Mouse (Mus musculus): ENCODE results near the gene Haus3. TPM values are rescaled to one million over a fixed set of nuclear protein-coding genes. Genes with fewer than 3 reads are reported as not detected.

Gene Haus3
- polyA plus RNA-seq (2014; fragmentation: Nextera tagmentation; extraction: Ambion mirVana) = 29.8 and 33.1 TPM in 2 replicates

DNA sequence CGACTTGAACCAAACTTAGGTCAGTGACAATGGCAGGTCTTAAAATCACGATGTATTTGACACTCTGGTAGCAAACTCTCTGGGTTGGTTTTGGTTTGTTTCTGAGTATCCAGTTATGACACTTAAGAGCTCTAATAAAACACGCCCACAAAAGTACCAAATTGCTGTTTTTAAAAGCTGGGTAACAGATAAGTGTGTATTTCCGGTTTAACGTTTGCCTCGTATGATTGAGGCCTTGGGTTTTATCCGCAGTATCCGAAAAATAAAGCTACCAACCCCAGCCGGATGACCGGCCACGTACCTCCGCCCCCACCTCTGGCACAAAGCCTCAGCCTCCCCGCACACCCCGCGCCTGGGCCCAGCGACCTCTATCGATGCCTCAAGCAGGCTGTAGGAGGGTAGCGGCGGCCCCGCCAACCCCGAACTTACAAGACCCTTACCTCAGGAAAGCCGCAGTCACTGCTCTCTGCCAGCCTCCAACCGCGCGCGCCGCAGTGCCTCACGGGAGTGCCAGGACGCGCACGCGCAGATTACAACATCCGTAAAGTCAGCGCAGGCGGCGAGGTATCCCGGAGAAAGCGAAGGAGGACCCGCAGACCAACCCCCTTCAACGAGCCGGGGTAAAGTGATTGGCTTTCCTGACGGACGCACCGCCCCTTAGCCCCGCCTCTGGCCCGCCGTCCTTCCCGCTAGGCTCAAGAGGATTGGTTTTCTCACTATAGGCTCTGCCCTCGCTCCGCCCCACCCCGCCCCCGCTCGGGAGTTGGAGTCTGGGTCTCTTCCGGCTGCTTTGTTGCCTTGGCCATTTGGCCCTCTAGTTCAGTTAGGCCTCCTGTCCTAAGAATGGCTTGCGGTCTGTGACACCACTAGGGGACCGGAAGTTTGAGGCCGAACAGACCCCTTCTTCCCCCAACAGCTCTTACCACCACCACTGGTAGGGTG is at the start of gene Haus3, which contains the start of gene Poln:
Gene Haus3, minus strand, starts transcription at position 578 of the 942 bp plus-strand sequence.
Gene Poln, minus strand, starts transcription at position 499 of the 942 bp plus-strand sequence.
- WGBS = under 1% methylated on average over 57 of the region's 57 CpGs
- Histone ChIP-seq H3K27ac (ENCODE audit: low read length) (peak within 1 kb of the TSS; percentile 80; the same call in 1 of the 2 replicates), H3K9me3 (ENCODE audit: control insufficient read depth, low read depth, low read length) (no peaks in the 10 kb centered on the region), H3K27me3 (ENCODE audit: control insufficient read depth, insufficient read depth, low read length) (no peaks in the 10 kb centered on the region), H3K4me2 (replicated peaks; ENCODE audit: low read depth, low read length) (peak within 1 kb of the TSS; percentile 56), H3K4me1 (ENCODE audit: control insufficient read depth, insufficient read depth, low read length) (0 out of 2 replicates have a peak, but pooled peaks cover 2% of the 10 kb centered on the region), H3K9ac (replicated peaks; ENCODE audit: low read depth, low read length) (peak within 1 kb of the TSS; percentile 81), H3K36me3 (ENCODE audit: control insufficient read depth, insufficient read depth, low read length) (peaks cover 6% of the 10 kb centered on the region; the same call in 1 of the 2 replicates), H3K4me3 (ENCODE audit: low read depth, low read length) (peak within 1 kb of the TSS; percentile 71)
- peak; percentile 100 for ATAC-seq (ENCODE audit: insufficient number of reproducible peaks, insufficient read depth, low FRiP score, low read depth)

DNA sequence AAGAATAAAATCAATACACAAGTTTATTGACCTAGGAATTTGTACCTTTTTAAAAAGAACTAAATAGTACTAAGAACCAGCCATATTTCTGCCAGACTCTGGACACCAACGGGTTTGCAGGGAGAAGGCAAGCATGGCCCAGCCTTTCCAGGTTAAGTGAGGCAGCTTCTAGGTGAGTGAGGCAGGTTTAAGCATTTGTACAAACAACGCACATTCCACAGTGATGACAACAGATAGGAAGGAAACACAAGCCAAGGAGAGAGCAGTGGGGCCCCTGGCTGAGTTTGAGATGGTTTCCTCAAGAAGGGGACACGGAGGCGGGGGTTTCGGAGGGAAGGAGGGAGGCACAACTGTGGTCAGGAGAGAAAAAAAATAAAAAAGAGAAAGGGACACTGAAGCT is 49.3 kb upstream of the Haus3 start:
- no peak overlapping the region for H3K27ac ChIP-seq (ENCODE audit: low read length)

DNA sequence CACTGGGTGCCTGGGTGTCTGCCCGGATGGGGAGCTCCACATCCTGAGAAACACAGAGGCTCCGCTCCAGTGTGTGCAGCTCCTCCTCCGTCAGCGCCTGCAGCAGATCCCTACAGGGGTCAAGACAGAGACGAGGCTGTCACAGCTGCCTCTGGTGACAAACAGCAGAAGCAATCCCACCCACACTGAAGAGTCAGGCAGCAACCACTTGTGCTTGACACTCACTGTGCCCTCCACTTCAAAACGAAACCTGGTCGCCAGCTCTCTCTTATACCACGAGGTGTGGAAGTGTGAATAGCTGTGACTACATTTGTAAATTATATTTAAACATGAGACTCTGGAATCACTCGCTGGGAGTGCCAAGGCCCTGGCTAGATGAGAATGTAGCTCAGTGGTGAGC is 48.4 kb upstream of the Haus3 start:
- H3K27me3 ChIP-seq (ENCODE audit: control insufficient read depth, insufficient read depth, low read length) = no peaks in the 10 kb centered on the region
- no peaks in the 10 kb centered on the region for H3K36me3 ChIP-seq (ENCODE audit: control insufficient read depth, insufficient read depth, low read length)
- H3K4me1 ChIP-seq (ENCODE audit: control insufficient read depth, insufficient read depth, low read length) = no peaks in the 10 kb centered on the region
- H3K27ac ChIP-seq (ENCODE audit: low read length) = no peak overlapping the region
- H3K9me3 ChIP-seq (ENCODE audit: control insufficient read depth, low read depth, low read length) = no peaks in the 10 kb centered on the region
- H3K4me2 ChIP-seq (replicated peaks; ENCODE audit: low read depth, low read length) = no peak overlapping the region
- no peak overlapping the region for H3K9ac ChIP-seq (replicated peaks; ENCODE audit: low read depth, low read length)
- WGBS = 32% methylated on average over 9 of the region's 9 CpGs
- ATAC-seq (ENCODE audit: insufficient number of reproducible peaks, insufficient read depth, low FRiP score, low read depth) = no peak
- no peak overlapping the region for H3K4me3 ChIP-seq (ENCODE audit: low read depth, low read length)

More for the DNA sequence above, 49.3 kb upstream of the Haus3 start:
- no peaks in the 10 kb centered on the region for H3K27me3 ChIP-seq (ENCODE audit: control insufficient read depth, insufficient read depth, low read length)
- no peak overlapping the region for H3K9ac ChIP-seq (replicated peaks; ENCODE audit: low read depth, low read length)
- ATAC-seq (ENCODE audit: insufficient number of reproducible peaks, insufficient read depth, low FRiP score, low read depth) = no peak
- H3K9me3 ChIP-seq (ENCODE audit: control insufficient read depth, low read depth, low read length) = no peaks in the 10 kb centered on the region
- WGBS = 41% methylated on average over 5 of the region's 5 CpGs
- no peak overlapping the region for H3K4me3 ChIP-seq (ENCODE audit: low read depth, low read length)
- no peaks in the 10 kb centered on the region for H3K36me3 ChIP-seq (ENCODE audit: control insufficient read depth, insufficient read depth, low read length)
- no peaks in the 10 kb centered on the region for H3K4me1 ChIP-seq (ENCODE audit: control insufficient read depth, insufficient read depth, low read length)
- H3K4me2 ChIP-seq (replicated peaks; ENCODE audit: low read depth, low read length) = no peak overlapping the region

DNA sequence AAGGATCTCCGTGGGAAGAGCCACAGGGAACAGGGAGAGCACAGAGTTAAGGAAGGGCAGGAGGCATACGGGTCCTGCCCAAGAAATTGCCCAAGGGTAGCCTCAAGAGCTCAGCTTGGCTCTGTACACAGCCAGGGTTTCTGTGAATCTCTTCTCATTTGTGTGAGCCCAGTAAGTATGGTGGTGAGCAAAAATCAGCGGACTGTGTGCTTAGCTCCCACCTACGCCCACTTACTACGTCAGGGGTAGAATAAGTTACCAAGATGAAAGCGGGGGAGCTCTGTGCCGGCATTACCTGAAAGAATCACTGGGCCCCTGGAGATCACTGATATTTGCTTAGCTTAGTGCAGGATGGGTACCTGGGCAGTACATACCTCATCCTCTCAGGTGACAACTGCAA is 46.7 kb upstream of the Haus3 start:
- Histone ChIP-seq H3K9ac (replicated peaks; ENCODE audit: low read depth, low read length) (no peak overlapping the region), H3K4me3 (ENCODE audit: low read depth, low read length) (no peak overlapping the region), H3K9me3 (ENCODE audit: control insufficient read depth, low read depth, low read length) (no peaks in the 10 kb centered on the region), H3K27ac (ENCODE audit: low read length) (no peak overlapping the region), H3K4me2 (replicated peaks; ENCODE audit: low read depth, low read length) (no peak overlapping the region), H3K4me1 (ENCODE audit: control insufficient read depth, insufficient read depth, low read length) (no peaks in the 10 kb centered on the region), H3K27me3 (ENCODE audit: control insufficient read depth, insufficient read depth, low read length) (no peaks in the 10 kb centered on the region), H3K36me3 (ENCODE audit: control insufficient read depth, insufficient read depth, low read length) (no peaks in the 10 kb centered on the region)
- 74% methylated on average over 7 of the region's 7 CpGs for WGBS
- no peak for ATAC-seq (ENCODE audit: insufficient number of reproducible peaks, insufficient read depth, low FRiP score, low read depth)

GRCm38 (mm10) chr5:34213659-34214058 is 44.3 kb upstream of the Haus3 start:
- WGBS = 52% methylated on average over 8 of the region's 8 CpGs
- Histone ChIP-seq H3K9ac (replicated peaks; ENCODE audit: low read depth, low read length) (no peak overlapping the region), H3K27ac (ENCODE audit: low read length) (no peak overlapping the region), H3K27me3 (ENCODE audit: control insufficient read depth, insufficient read depth, low read length) (no peaks in the 10 kb centered on the region), H3K4me1 (ENCODE audit: control insufficient read depth, insufficient read depth, low read length) (no peaks in the 10 kb centered on the region), H3K4me3 (ENCODE audit: low read depth, low read length) (no peak overlapping the region), H3K36me3 (ENCODE audit: control insufficient read depth, insufficient read depth, low read length) (no peaks in the 10 kb centered on the region), H3K9me3 (ENCODE audit: control insufficient read depth, low read depth, low read length) (no peaks in the 10 kb centered on the region), H3K4me2 (replicated peaks; ENCODE audit: low read depth, low read length) (no peak overlapping the region)
- no peak for ATAC-seq (ENCODE audit: insufficient number of reproducible peaks, insufficient read depth, low FRiP score, low read depth)

- 0% methylated on average over 1 of the region's 1 CpGs for WGBS
Observed at GRCm38 (mm10) chr5:34210279-34210678, 41.0 kb upstream of the Haus3 start.

DNA sequence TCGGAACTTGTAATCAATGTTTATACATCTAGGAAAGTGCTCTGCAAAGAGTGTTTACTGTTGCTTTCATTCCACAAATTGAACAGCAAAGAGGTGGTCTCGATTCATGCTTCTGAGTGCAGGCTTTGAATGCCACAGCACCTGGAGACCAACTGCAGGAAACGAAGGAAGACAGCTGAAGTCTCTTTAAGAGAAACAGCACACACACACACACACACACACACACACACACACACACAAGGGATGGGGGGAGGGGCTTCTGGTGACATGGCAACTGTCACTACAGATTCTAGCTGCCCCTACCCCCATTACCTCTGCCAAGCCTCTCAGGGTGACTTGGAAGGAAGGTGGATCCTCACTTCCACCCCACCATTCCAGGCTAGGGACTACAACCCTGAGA is 38.2 kb upstream of the Haus3 start:
- H3K9me3 ChIP-seq (ENCODE audit: control insufficient read depth, low read depth, low read length) = no peaks in the 10 kb centered on the region
- no peaks in the 10 kb centered on the region for H3K27me3 ChIP-seq (ENCODE audit: control insufficient read depth, insufficient read depth, low read length)
- H3K9ac ChIP-seq (replicated peaks; ENCODE audit: low read depth, low read length) = no peak overlapping the region
- H3K4me1 ChIP-seq (ENCODE audit: control insufficient read depth, insufficient read depth, low read length) = no peaks in the 10 kb centered on the region
- WGBS = 25% methylated on average over 3 of the region's 3 CpGs
- H3K27ac ChIP-seq (ENCODE audit: low read length) = no peak overlapping the region
- H3K4me2 ChIP-seq (replicated peaks; ENCODE audit: low read depth, low read length) = no peak overlapping the region
- H3K36me3 ChIP-seq (ENCODE audit: control insufficient read depth, insufficient read depth, low read length) = no peaks in the 10 kb centered on the region
- no peak overlapping the region for H3K4me3 ChIP-seq (ENCODE audit: low read depth, low read length)
- ATAC-seq (ENCODE audit: insufficient number of reproducible peaks, insufficient read depth, low FRiP score, low read depth) = no peak

More at GRCm38 (mm10) chr5:34210279-34210678, 41.0 kb upstream of the Haus3 start:
- Histone ChIP-seq H3K27ac (ENCODE audit: low read length) (no peak overlapping the region), H3K9ac (replicated peaks; ENCODE audit: low read depth, low read length) (no peak overlapping the region), H3K4me1 (ENCODE audit: control insufficient read depth, insufficient read depth, low read length) (no peaks in the 10 kb centered on the region), H3K27me3 (ENCODE audit: control insufficient read depth, insufficient read depth, low read length) (no peaks in the 10 kb centered on the region), H3K36me3 (ENCODE audit: control insufficient read depth, insufficient read depth, low read length) (no peaks in the 10 kb centered on the region), H3K9me3 (ENCODE audit: control insufficient read depth, low read depth, low read length) (no peaks in the 10 kb centered on the region), H3K4me2 (replicated peaks; ENCODE audit: low read depth, low read length) (no peak overlapping the region), H3K4me3 (ENCODE audit: low read depth, low read length) (no peak overlapping the region)
- peak; percentile 88 for ATAC-seq (ENCODE audit: insufficient number of reproducible peaks, insufficient read depth, low FRiP score, low read depth)

- Histone ChIP-seq H3K9ac (replicated peaks; ENCODE audit: low read depth, low read length) (no peak overlapping the region), H3K27me3 (ENCODE audit: control insufficient read depth, insufficient read depth, low read length) (no peaks in the 10 kb centered on the region), H3K4me2 (replicated peaks; ENCODE audit: low read depth, low read length) (no peak overlapping the region), H3K27ac (ENCODE audit: low read length) (no peak overlapping the region), H3K36me3 (ENCODE audit: control insufficient read depth, insufficient read depth, low read length) (no peaks in the 10 kb centered on the region), H3K4me1 (ENCODE audit: control insufficient read depth, insufficient read depth, low read length) (no peaks in the 10 kb centered on the region), H3K9me3 (ENCODE audit: control insufficient read depth, low read depth, low read length) (no peaks in the 10 kb centered on the region), H3K4me3 (ENCODE audit: low read depth, low read length) (no peak overlapping the region)
- 63% methylated on average over 2 of the region's 2 CpGs for WGBS
- ATAC-seq (ENCODE audit: insufficient number of reproducible peaks, insufficient read depth, low FRiP score, low read depth) = no peak
Observed at GRCm38 (mm10) chr5:34205788-34206187, 36.5 kb upstream of the Haus3 start.
